Mouse (Mus musculus): ENCODE measurements around the gene Morc4. TPM values are rescaled to one million over a fixed set of nuclear protein-coding genes. Genes with fewer than 3 reads are reported as not detected.

Morc4 gene
- total and polyA plus RNA-seq, 3 experiments, result not detected

DNA sequence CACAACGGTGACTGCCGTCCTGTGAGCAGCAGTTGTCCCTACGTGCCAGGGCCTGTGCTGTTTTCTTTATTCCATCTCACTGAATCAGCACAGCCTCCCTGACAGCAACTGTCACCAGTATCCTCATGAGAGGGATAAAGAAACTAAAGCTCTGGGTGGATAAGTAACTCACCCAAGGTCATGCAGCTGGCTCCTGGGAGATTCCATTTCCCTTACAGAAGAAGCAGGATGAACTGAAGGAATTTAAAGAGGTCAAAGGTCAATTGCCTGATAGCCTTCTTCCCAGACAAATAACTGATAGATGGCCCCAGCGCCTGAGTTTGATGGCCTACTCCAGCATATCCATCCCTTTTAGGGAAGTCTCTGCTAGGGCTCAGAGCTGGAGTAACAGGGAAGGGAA, 94.1 kb downstream of the Morc4 start:
- no peak overlapping the region for H3K4me3 ChIP-seq (replicated peaks in 1 of 3; ENCODE audit: low read depth in 2 of 3, low read length in 2 of 3, poor library complexity in 1 of 3)
- no peaks in the 10 kb centered on the region for H3K4me1 ChIP-seq (ENCODE audit: control insufficient read depth in 1 of 2, insufficient read depth in 2 of 2)
- dilution Hi-C loops (cut with MboI; ENCODE audit: extremely low pct_ligation_motif_present, extremely low pct_unique_long_range_greater_than_20kb, low sequenced_read_pairs), result no loop called here
- in situ Hi-C loops (cut with MboI; ENCODE audit: low pct_ligation_motif_present, low pct_unique_long_range_greater_than_20kb, low sequenced_read_pairs), result loop anchor here (10.0 kb wide), 1 partner anchor 57 kb away; no protein-coding TSS in a partner anchor
- H3K9me3 ChIP-seq (replicated peaks; ENCODE audit: low read length), result no peaks in the 10 kb centered on the region
- no peaks in the 10 kb centered on the region for H3K79me2 ChIP-seq (replicated peaks; ENCODE audit: control insufficient read depth, extremely low read depth, insufficient read depth, poor library complexity, severe bottlenecking)
- no peak overlapping the region for H3K9ac ChIP-seq (ENCODE audit: insufficient read depth, low read depth)
- DNase-seq (ENCODE audit: extremely low read depth), result no peak
- no peaks in the 10 kb centered on the region for H3K27me3 ChIP-seq (replicated peaks)
- no peak overlapping the region for H3K4me2 ChIP-seq (ENCODE audit: insufficient read depth, low read depth, poor library complexity, severe bottlenecking)
- TF ChIP-seq USF1 (IDR thresholded peaks at IDR 0.05; ENCODE audit: low read depth, low read length) (no peak), PAX5 (IDR thresholded peaks at IDR 0.05; ENCODE audit: low read length) (no peak), CTCF (conservative IDR thresholded peaks at IDR 0.05 in 1 of 2, IDR thresholded peaks at IDR 0.05 in 1 of 2; ENCODE audit: low read depth in 2 of 2, low read length in 2 of 2) (no peak), RAD21 (IDR thresholded peaks at IDR 0.05; ENCODE audit: low read depth, low read length) (no peak), ZKSCAN1 (IDR thresholded peaks at IDR 0.05; ENCODE audit: borderline replicate concordance, low read depth, low read length) (no peak), IRF4 (IDR thresholded peaks at IDR 0.05; ENCODE audit: low read depth, low read length) (no peak), HCFC1 (IDR thresholded peaks at IDR 0.05; ENCODE audit: low read depth, low read length) (no peak), TCF12 (IDR thresholded peaks at IDR 0.05; ENCODE audit: low read depth, low read length) (no peak), ZNF384 (IDR thresholded peaks at IDR 0.05; ENCODE audit: low read depth, low read length) (no peak), POLR2AphosphoS2 (IDR thresholded peaks at IDR 0.05; ENCODE audit: low read depth, low read length) (no peak), GABPA (IDR thresholded peaks at IDR 0.05; ENCODE audit: insufficient replicate concordance, low read depth, low read length) (no peak), NRF1 (IDR thresholded peaks at IDR 0.05; ENCODE audit: low read depth, low read length) (no peak), RCOR1 (conservative IDR thresholded peaks at IDR 0.05; ENCODE audit: low read depth, low read length) (no peak), UBTF (IDR thresholded peaks at IDR 0.05; ENCODE audit: low read depth, low read length) (no peak), MAFK (IDR thresholded peaks at IDR 0.05; ENCODE audit: insufficient replicate concordance, low read length) (no peak)
- no peak overlapping the region for H3K27ac ChIP-seq (ENCODE audit: insufficient read depth, low read depth)
- no peaks in the 10 kb centered on the region for H3K36me3 ChIP-seq (replicated peaks in 1 of 2; ENCODE audit: control insufficient read depth in 1 of 2, insufficient read depth in 1 of 2, low read length in 1 of 2)

- dilution Hi-C loops (cut with MboI; ENCODE audit: extremely low pct_ligation_motif_present, extremely low pct_unique_long_range_greater_than_20kb, low sequenced_read_pairs) (no loop called here), in situ Hi-C loops (cut with MboI; ENCODE audit: low pct_ligation_motif_present, low pct_unique_long_range_greater_than_20kb, low sequenced_read_pairs) (loop anchor here (10.0 kb wide), 1 partner anchor 60 kb away; no protein-coding TSS in a partner anchor)
- H3K4me2 ChIP-seq (ENCODE audit: insufficient read depth, low read depth, poor library complexity, severe bottlenecking), result no peak overlapping the region
- no peaks in the 10 kb centered on the region for H3K4me1 ChIP-seq (ENCODE audit: control insufficient read depth in 1 of 2, insufficient read depth in 2 of 2)
- H3K27ac ChIP-seq (ENCODE audit: insufficient read depth, low read depth), result no peak overlapping the region
- H3K27me3 ChIP-seq (replicated peaks), result no peaks in the 10 kb centered on the region
- no peak overlapping the region for H3K4me3 ChIP-seq (replicated peaks in 1 of 3; ENCODE audit: low read depth in 2 of 3, low read length in 2 of 3, poor library complexity in 1 of 3)
- TF ChIP-seq RCOR1 (conservative IDR thresholded peaks at IDR 0.05; ENCODE audit: low read depth, low read length) (no peak), KAT2A (IDR thresholded peaks at IDR 0.05; ENCODE audit: insufficient replicate concordance, low read length) (no peak), ZC3H11A (IDR thresholded peaks at IDR 0.05; ENCODE audit: low read depth, low read length) (no peak), MEF2A (IDR thresholded peaks at IDR 0.05; ENCODE audit: borderline replicate concordance, low read depth, low read length) (no peak), USF1 (IDR thresholded peaks at IDR 0.05; ENCODE audit: low read depth, low read length) (no peak), MYC (IDR thresholded peaks at IDR 0.05; ENCODE audit: low read depth, low read length) (no peak), CTCF (conservative IDR thresholded peaks at IDR 0.05 in 1 of 2, IDR thresholded peaks at IDR 0.05 in 1 of 2; ENCODE audit: low read depth in 2 of 2, low read length in 2 of 2) (no peak), TBP (conservative IDR thresholded peaks at IDR 0.05; ENCODE audit: low read depth, low read length) (no peak), E2F4 (IDR thresholded peaks at IDR 0.05; ENCODE audit: insufficient replicate concordance, low read depth, low read length) (no peak)
- no peaks in the 10 kb centered on the region for H3K36me3 ChIP-seq (replicated peaks in 1 of 2; ENCODE audit: control insufficient read depth in 1 of 2, insufficient read depth in 1 of 2, low read length in 1 of 2)
- H3K9me3 ChIP-seq (replicated peaks; ENCODE audit: low read length), result no peaks in the 10 kb centered on the region
- H3K9ac ChIP-seq (ENCODE audit: insufficient read depth, low read depth), result no peak overlapping the region
- no peaks in the 10 kb centered on the region for H3K79me2 ChIP-seq (replicated peaks; ENCODE audit: control insufficient read depth, extremely low read depth, insufficient read depth, poor library complexity, severe bottlenecking)
- no peak for DNase-seq (ENCODE audit: extremely low read depth)
Measured at GRCm38 (mm10) chrX:139775084-139775612, 96.3 kb downstream of the Morc4 start.
